Mouse (Mus musculus) myocyte (in vitro differentiated cells): ENCODE data around the gene Ybx2. TPM values are rescaled to one million over a fixed set of nuclear protein-coding genes. Genes with fewer than 3 reads are reported as not detected.
"Not testable (repeated sequence)": the region's sequence is repeated elsewhere in the genome, so short reads cannot be mapped to it uniquely, and the experiment has no call there.

Source experiments
- H3K27me3 ChIP-seq: one replicate; pipeline ENCODE4 v1.6.1; 2011; ENCODE audit not compliant: control insufficient read depth, insufficient read depth, insufficient read length
- H3K36me3 ChIP-seq: one replicate; pipeline ENCODE4 v1.6.1; 2011; ENCODE audit not compliant: control insufficient read depth, insufficient read depth
- H3K4me2 ChIP-seq: one replicate; pipeline ENCODE4 v1.6.1; 2011; ENCODE audit warnings: low read depth, control low read depth
- H3K4me3 ChIP-seq: one replicate; pipeline ENCODE4 v1.5.1; 2011; ENCODE audit warnings: mild to moderate bottlenecking, control low read depth, moderate library complexity
- H3K79me2 ChIP-seq: one replicate; pipeline ENCODE4 v1.6.1; 2011; ENCODE audit not compliant: control insufficient read depth, insufficient read depth
- H3ac ChIP-seq: one replicate; pipeline ENCODE4 v1.6.1; 2011; ENCODE audit not compliant: control insufficient read depth, insufficient read length
- CEBPB ChIP-seq: IDR thresholded peaks from 2 replicates; pipeline ENCODE4 v1.6.1; 2011; ENCODE audit warnings: mild to moderate bottlenecking, moderate library complexity; ENCODE audit not compliant: poor library complexity, insufficient read depth, severe bottlenecking
- E2F4 ChIP-seq: IDR thresholded peaks from one replicate; pipeline ENCODE4 v1.6.1; 2011; ENCODE audit warnings: mild to moderate bottlenecking, control low read depth, moderate library complexity; ENCODE audit not compliant: insufficient read depth
- MAX ChIP-seq: IDR thresholded peaks from one replicate; pipeline ENCODE4 v1.6.1; 2011; ENCODE audit warnings: low read depth, mild to moderate bottlenecking, control low read depth
- MYOG ChIP-seq, 3 experiments: IDR thresholded peaks; one replicate each; pipeline ENCODE4 v1.6.1; 2011; ENCODE audit warnings: control low read depth in 2 of 3, low read depth in 2 of 3, mild to moderate bottlenecking in 2 of 3; ENCODE audit not compliant: insufficient read length in 2 of 3, control insufficient read depth in 1 of 3, insufficient read depth in 1 of 3
- POLR2A ChIP-seq: IDR thresholded peaks from one replicate; pipeline ENCODE4 v1.6.1; 2011; ENCODE audit warnings: low read depth, mild to moderate bottlenecking, control low read depth, moderate library complexity; ENCODE audit not compliant: insufficient read length
- POLR2AphosphoS2 ChIP-seq: IDR thresholded peaks from one replicate; pipeline ENCODE4 v1.6.1; 2011; ENCODE audit warnings: low read depth, control low read depth; ENCODE audit not compliant: insufficient read length
- SRF ChIP-seq: IDR thresholded peaks from one replicate; pipeline ENCODE4 v1.6.1; 2011; ENCODE audit warnings: low read depth; ENCODE audit not compliant: control insufficient read depth, insufficient read length
- TCF12 ChIP-seq: IDR thresholded peaks from one replicate; pipeline ENCODE4 v1.6.1; 2011; ENCODE audit warnings: mild to moderate bottlenecking, control low read depth; ENCODE audit not compliant: poor library complexity, insufficient read depth, severe bottlenecking
- TCF3 ChIP-seq: IDR thresholded peaks from one replicate; pipeline ENCODE4 v1.6.1; 2011; ENCODE audit warnings: low read depth, control low read depth; ENCODE audit not compliant: insufficient read length
- USF1 ChIP-seq: IDR thresholded peaks from one replicate; pipeline ENCODE4 v1.6.1; 2011; ENCODE audit warnings: low read depth, mild to moderate bottlenecking, control low read depth, moderate library complexity
- polyA plus RNA-seq: library from polyadenylated mRNA; unstranded; fragments of >200 nt; fragmentation: generic; extraction: Trizol; gene quantifications from one replicate; pipeline ENCODE4 v1.2.1, GENCODE M21; 2012; ENCODE audit warnings: missing spikeins

The Ybx2 gene
- polyA plus RNA-seq, 1 experiment: 0.12 TPM

- peak overlapping the region; percentile 69 for H3ac ChIP-seq
- no peaks in the 10 kb centered on the region for H3K27me3 ChIP-seq
- peak overlapping the region; percentile 79 for H3K4me2 ChIP-seq
- peak overlapping the region; percentile 50 for H3K4me3 ChIP-seq
- H3K36me3 ChIP-seq: peaks cover 54% of the 10 kb centered on the region
- H3K79me2 ChIP-seq: peaks cover 51% of the 10 kb centered on the region
- TF ChIP-seq POLR2AphosphoS2 (peak; percentile 56), E2F4 (no peak)
These were observed 20.6 kb upstream of the Ybx2 start for GRCm38 (mm10) chr11:69914917-69915430.

GRCm38 (mm10) chr11:69915667-69916627 lies 19.6 kb upstream of the Ybx2 start:
- H3K4me3 ChIP-seq: no peak overlapping the region
- H3K27me3 ChIP-seq: no peaks in the 10 kb centered on the region
- peaks cover 45% of the 10 kb centered on the region for H3K36me3 ChIP-seq
- TF ChIP-seq E2F4 (no peak), POLR2A (peak; percentile 25), POLR2AphosphoS2 (peak; percentile 73)
- no peak overlapping the region for H3ac ChIP-seq
- H3K4me2 ChIP-seq: peak overlapping the region; percentile 79
- H3K79me2 ChIP-seq: peaks cover 58% of the 10 kb centered on the region

GRCm38 (mm10) chr11:69916652-69917378 lies 18.8 kb upstream of the Ybx2 start:
- H3K27me3 ChIP-seq, H3K4me2 ChIP-seq, H3K4me3 ChIP-seq, H3ac ChIP-seq: not testable (repeated sequence)
- Histone ChIP-seq H3K36me3 (peaks cover 45% of the 10 kb centered on the region), H3K79me2 (peaks cover 58% of the 10 kb centered on the region)

- H3ac ChIP-seq: no peak overlapping the region
- no peak overlapping the region for H3K4me2 ChIP-seq
- H3K4me3 ChIP-seq: no peak overlapping the region
- peaks cover 40% of the 10 kb centered on the region for H3K36me3 ChIP-seq
- TF ChIP-seq MAX (no peak), USF1 (no peak), TCF3 (no peak), POLR2AphosphoS2 (no peak), POLR2A (no peak), E2F4 (no peak), MYOG (IDR thresholded peaks at IDR 0.05; ENCODE audit: control insufficient read depth in 1 of 3, insufficient read depth in 1 of 3, insufficient read length in 2 of 3, low read depth in 2 of 3) (no peak), SRF (no peak), TCF12 (no peak), CEBPB (no peak)
- no peaks in the 10 kb centered on the region for H3K27me3 ChIP-seq
- peaks cover 58% of the 10 kb centered on the region for H3K79me2 ChIP-seq
These were observed 18.1 kb upstream of the Ybx2 start for GRCm38 (mm10) chr11:69917379-69917948.

GRCm38 (mm10) chr11:69918118-69918517 lies 17.5 kb upstream of the Ybx2 start:
- Histone ChIP-seq H3K36me3 (peaks cover 39% of the 10 kb centered on the region), H3K79me2 (peaks cover 58% of the 10 kb centered on the region), H3K4me3 (no peak overlapping the region), H3K27me3 (no peaks in the 10 kb centered on the region), H3K4me2 (peak overlapping the region; percentile 87), H3ac (no peak overlapping the region)
- TF ChIP-seq POLR2AphosphoS2: peak; percentile 52
- no peak for TF ChIP-seq USF1

GRCm38 (mm10) chr11:69919053-69919452 lies 16.5 kb upstream of the Ybx2 start:
- TF ChIP-seq USF1: no peak
- TF ChIP-seq CEBPB: 0 out of 2 replicates have a peak, but pooled peaks have one; percentile 6
- peak overlapping the region; percentile 77 for H3K4me3 ChIP-seq
- peaks cover 58% of the 10 kb centered on the region for H3K79me2 ChIP-seq
- H3K36me3 ChIP-seq: peaks cover 39% of the 10 kb centered on the region
- H3K4me2 ChIP-seq: peak overlapping the region; percentile 87
- H3ac ChIP-seq: no peak overlapping the region
- H3K27me3 ChIP-seq: no peaks in the 10 kb centered on the region
